Mouse (Mus musculus) splenic B cell, adult 2 months (primary cell): ENCODE measurements around the gene Pfkfb4.
A peak's percentile ranks its signal among the peaks of the same experiment; 100 is the strongest.

Experiments
- DNase-seq: peaks from one replicate; pipeline ENCODE4 v3.0.0-alpha.2; 2011; ENCODE audit warnings: low read depth, low spot score
- H3K27me3 ChIP-seq: 2 replicates; pipeline ENCODE4 v1.6.1; 2012; ENCODE audit warnings: mild to moderate bottlenecking, low read length, moderate library complexity, mixed read lengths; ENCODE audit not compliant: control insufficient read depth, poor library complexity, insufficient read depth, severe bottlenecking
- H3K36me3 ChIP-seq: 2 replicates; pipeline ENCODE4 v1.6.1; 2012; ENCODE audit warnings: mild to moderate bottlenecking, low read length, moderate library complexity, mixed read lengths; ENCODE audit not compliant: control insufficient read depth, poor library complexity, insufficient read depth, severe bottlenecking

Pfkfb4 gene

DNA sequence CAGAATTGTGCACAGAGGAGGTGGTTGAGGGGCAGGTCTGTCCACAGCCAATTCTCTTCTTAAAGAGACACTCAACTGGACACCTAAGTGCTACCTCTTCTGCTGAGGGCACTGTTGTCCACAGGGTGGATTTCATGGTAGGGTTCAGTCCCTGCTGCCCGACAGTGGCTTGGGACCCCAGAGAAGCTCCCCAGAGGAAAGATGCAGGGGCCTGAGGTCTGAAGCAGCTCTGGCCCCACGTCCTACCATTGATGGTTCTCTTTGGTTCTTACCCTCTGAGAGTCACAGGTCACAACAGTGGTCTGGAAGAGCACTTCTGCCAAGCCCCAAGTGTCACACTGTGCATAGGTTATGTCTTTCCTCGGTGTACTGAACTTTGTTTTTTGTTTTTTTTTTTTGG is 61.8 kb downstream of the Pfkfb4 start:
- Histone ChIP-seq H3K36me3 (peaks cover 13% of the 10 kb centered on the region), H3K27me3 (no peaks in the 10 kb centered on the region)
- no peak for DNase-seq

DNA sequence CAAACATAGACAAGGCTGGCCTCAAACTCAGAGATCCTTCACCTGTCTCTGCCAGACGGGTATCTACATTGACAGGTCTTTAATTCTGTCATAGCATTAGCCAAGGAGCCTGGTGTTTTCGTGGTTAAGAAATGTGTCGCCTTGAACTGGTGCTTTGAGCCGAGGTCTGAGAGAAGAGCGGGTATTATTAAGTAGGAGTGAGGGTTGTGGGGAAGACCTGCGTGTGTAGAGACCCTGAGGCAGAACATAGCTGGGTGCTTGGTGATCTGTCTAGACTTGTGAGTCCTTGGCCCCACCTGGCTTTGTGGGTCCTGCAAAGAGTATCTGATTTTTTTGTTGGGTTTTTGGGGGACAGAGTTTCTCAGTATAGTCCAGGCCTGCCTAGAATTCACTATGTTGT is 62.3 kb downstream of the Pfkfb4 start:
- Histone ChIP-seq H3K36me3 (peaks cover 13% of the 10 kb centered on the region), H3K27me3 (no peaks in the 10 kb centered on the region)
- peak; percentile 16 for DNase-seq

DNA sequence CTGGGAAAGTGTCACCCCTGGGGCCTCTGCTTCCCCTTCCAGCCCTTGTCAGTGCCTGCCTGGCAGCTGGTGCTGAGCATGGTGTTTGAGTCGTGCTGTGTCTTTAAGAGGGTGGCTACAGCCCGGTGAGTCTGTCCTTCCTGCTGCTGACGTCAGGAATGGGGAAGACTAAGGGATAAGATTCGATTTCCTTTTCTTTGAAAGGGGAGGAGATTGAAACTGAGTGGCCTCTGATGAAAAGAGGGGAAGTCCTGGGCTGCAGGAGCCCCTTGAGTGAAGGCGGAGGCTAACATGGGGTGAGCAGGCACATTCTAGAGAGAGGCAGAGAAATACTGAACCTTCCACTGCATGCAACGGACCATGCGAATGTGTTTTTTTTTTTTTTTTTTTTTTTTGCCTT is 63.1 kb downstream of the Pfkfb4 start:
- H3K36me3 ChIP-seq: peaks cover 13% of the 10 kb centered on the region
- DNase-seq: peak; percentile 87

DNA sequence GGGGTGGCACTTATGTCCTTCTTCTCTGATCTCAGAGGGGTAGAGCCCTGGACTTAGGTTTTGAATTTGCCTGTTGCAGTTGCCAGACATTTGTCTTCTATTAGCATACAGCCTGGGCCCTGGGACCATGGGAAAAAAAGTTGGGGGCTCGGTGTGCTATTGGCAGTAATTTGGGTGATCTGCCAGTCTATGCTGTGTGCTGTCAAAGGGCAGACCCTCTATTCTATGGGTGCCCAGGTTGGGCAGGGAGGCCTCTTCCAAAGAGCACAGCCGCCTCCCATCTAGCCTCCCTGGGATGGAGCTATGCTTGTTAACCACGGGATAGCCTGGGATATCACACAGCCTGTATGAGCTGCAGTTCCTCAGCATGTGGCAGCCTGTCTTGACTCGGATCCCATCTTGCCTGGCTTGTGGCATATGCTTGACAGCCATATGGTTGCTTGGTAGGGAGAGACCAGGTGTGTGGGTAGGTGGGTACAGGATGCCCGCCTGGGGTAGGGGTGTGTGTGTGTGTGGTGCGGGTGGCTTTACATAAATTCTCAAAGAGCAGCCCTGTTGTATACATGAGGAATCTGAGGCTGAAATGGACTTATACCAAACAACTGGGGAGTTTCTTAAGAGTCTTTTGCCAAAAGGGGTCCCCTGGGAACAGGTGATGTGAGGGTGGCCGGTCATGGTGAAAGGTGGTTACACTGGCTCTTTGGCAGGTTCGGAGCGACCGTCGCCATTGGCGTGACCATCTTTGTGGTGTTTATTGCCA is 63.9 kb downstream of the Pfkfb4 start:
- DNase-seq: peak; percentile 31
- H3K36me3 ChIP-seq: peaks cover 13% of the 10 kb centered on the region
- H3K27me3 ChIP-seq: no peaks in the 10 kb centered on the region

More for the DNA sequence above, 63.1 kb downstream of the Pfkfb4 start:
- no peaks in the 10 kb centered on the region for H3K27me3 ChIP-seq

- Histone ChIP-seq H3K36me3 (peaks cover 13% of the 10 kb centered on the region), H3K27me3 (no peaks in the 10 kb centered on the region)
- DNase-seq: no peak
These were observed 64.6 kb downstream of the Pfkfb4 start for GRCm38 (mm10) chr9:109056081-109056690.

DNA sequence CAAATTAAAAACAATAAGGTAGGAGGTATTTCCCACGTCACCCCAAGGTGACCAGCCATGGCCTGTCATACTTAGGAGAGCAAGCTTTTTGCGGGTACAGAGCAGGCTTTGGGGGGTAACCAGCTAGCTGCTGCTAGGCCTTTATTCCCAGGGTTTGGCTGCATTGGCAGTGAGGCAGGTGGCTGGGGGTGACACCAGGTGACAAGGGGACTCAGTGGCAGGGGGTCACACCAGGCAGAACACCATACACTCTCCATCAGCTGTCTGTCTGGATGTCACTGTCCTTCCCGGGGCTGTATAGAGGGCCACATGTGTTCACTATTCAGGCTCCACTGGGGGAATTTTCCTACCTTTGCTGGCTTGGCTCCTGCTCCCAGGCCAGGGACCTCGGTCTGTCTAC is 65.3 kb downstream of the Pfkfb4 start:
- no peak for DNase-seq
- no peaks in the 10 kb centered on the region for H3K27me3 ChIP-seq
- peaks cover 13% of the 10 kb centered on the region for H3K36me3 ChIP-seq

DNA sequence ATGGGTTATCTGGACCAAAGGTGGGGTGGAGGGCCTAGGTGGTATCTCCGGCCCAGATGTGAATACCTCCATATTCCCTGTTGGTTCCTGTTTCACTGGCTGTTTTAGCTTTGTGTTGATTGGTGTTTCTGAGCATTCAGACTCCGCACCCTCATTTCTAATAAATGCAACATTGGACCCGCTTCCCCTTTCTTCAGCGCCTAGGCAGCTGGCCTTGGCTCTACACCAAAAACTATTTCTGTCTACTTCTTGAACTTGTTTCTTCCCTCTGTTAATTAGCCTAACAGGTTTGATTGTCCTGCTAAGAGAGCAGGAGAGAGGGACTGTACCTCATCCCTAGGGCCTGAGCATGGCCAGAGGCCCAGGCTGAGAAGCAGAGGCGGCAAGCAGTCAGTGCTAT is 66.0 kb downstream of the Pfkfb4 start:
- H3K27me3 ChIP-seq: no peaks in the 10 kb centered on the region
- H3K36me3 ChIP-seq: peaks cover 13% of the 10 kb centered on the region
- peak; percentile 72 for DNase-seq

DNA sequence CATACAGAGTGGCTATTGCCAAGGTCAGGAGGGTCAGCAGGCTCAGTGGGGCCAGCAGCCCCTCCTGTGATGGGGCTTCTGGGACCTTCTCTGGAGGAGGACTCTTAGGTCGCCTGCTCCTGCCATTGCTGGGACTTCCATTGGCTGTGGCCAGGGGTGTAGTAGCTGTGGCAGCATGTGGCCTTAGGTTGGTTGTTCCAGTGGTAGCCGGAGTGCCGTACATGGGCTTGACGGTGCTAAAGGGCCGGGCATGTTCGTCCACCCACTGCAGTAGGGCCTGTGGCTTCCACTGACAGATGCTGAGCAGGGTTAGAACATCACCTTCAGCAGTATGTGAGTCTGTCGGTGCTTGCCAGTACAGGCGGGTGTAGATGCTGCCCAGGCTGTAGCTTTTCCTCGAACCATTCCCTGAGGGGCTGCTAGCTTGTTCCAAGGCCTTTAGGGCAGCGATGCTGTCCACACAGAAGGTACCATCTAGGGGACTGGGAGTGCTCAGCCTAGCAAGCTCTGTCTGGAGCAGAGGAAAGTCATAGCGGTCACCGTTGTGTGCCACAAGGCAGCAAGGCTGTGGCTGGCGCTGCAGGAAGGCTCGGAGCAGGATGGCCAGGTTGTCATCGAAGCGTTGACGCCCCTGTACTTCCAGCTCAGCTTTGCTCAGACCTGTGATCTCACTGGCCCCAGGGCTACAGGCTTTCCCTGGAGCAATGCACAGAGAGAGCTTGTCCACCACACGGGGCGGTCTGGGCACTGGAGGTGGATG is 66.6 kb downstream of the Pfkfb4 start:
- Histone ChIP-seq H3K27me3 (no peaks in the 10 kb centered on the region), H3K36me3 (peaks cover 13% of the 10 kb centered on the region)
- peak; percentile 34 for DNase-seq

GRCm38 (mm10) chr9:109059136-109059903 is 67.7 kb downstream of the Pfkfb4 start, which contains the start of gene Trex1:
Trex1 (minus strand) TSS chr9:109059734.
- no peaks in the 10 kb centered on the region for H3K27me3 ChIP-seq
- DNase-seq: peak; percentile 94
- H3K36me3 ChIP-seq: peaks cover 13% of the 10 kb centered on the region

GRCm38 (mm10) chr9:109060184-109060897 is 68.8 kb downstream of the Pfkfb4 start:
- Histone ChIP-seq H3K36me3 (peaks cover 13% of the 10 kb centered on the region), H3K27me3 (no peaks in the 10 kb centered on the region)
- DNase-seq: peak; percentile 36

DNA sequence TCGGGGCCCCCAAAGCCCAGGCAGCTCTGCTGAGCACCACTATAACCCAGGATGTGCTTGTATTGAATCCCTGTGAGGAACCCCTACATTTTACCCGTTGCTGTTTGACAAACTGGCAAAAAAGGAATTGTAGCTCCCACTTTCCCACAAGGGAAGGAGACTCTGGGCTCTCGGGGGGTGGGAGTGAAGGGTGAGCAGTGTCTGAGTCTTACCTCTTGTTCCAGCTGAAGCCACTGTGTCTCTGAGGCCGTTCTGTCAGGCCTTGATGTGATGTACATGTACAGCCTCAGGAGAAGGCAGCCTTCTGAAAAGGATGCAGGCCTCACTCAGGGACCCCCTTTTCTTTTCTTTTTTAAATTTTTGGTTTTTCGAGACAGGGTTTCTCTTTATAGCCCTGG is 69.3 kb downstream of the Pfkfb4 start:
- no peaks in the 10 kb centered on the region for H3K27me3 ChIP-seq
- no peak for DNase-seq
- H3K36me3 ChIP-seq: peaks cover 13% of the 10 kb centered on the region

GRCm38 (mm10) chr9:109068095-109068735 is 76.6 kb downstream of the Pfkfb4 start:
- Histone ChIP-seq H3K36me3 (peaks cover 2% of the 10 kb centered on the region; the same call in 1 of the 2 replicates), H3K27me3 (no peaks in the 10 kb centered on the region)
- DNase-seq: peak; percentile 22

DNA sequence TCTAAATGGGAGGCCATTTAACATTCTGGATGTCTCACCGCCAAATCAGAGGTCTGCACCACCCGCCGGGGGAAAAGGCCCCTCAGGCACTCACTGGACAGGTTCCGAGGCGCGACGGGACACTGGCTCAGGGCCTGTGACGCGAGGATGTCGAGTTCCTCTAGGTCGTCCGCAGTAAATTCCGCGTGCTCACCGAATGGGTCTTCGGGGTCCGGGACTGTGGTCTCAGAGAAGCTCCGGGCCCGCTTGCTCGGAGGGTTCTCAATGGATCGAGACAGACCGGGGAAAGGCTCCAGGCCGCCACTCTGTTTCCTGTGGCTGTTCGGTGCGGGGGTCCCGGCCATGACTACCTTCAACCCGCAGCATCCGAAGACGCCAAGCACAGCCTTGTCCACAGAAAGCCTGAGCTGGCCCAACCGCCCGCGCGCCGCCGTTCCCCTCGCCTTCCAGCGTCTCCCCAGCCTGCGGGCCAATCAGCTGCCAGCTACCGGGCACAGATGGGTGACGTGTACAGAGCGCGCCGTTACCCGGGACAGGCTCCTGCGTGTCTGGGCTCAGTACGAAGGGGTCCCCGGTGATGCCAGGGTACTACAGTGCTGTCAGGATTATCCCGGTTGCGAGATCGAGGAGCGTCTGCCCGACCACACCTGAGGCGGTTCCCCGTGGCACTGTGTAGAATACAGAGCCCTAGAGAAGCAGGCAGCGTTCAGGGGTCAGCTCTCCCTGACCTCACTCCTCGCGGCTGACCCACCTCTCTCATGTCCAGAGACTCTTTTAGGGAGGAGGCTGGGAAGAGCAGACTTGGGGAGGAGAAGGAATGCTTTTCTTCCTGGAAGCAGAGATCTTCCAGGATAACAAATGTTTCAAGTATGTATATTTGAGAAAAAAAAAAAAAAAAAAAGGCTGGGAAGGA is 82.3 kb downstream of the Pfkfb4 start, which contains the start of gene Atrip:
Gene Atrip (minus strand): TSS at position 464 of the 913 bp plus-strand sequence.
- H3K36me3 ChIP-seq: 0 out of 2 replicates have a peak, but pooled peaks cover 2% of the 10 kb centered on the region
- no peaks in the 10 kb centered on the region for H3K27me3 ChIP-seq
- DNase-seq: peak; percentile 86
